In the genomic region with DNA sequence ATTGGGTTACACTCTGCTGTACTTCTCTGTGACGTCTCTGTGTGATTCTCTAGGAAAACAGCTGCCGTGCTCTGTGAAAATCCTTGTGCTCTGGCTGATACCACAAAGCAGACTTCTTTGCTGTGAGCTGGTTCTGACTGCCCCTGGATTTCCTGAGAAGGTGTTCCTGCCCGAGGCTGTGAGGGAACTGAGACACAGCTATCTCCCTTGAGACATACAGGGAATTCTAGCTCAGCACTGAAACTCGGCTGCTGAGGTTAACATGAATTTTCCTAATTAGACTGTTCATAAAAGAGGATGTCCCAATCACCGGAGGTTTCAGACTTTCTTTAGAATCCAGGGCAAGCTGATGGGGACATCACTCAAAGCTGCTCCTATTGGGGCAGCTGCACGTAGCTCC, we compare ENCODE assay signal across 15 mouse cellular contexts.
"Had no signal": no experiment of that assay in that cellular context is flagged by ENCODE, and none has a peak within 500 bp of the region (broad histone marks: within the 10 kb centered on the region; RNA-seq: fewer than 3 reads in every experiment).

No protein-coding gene starts in this region.

- H3K27me3 ChIP-seq: neural tube, embryonic 15.5 days; stomach, embryonic 15.5 days had no signal

- H3K27ac ChIP-seq: neural tube, embryonic 15.5 days; stomach, embryonic 15.5 days; stomach, postnatal 0 days had no signal

- H3K9me3 ChIP-seq: neural tube, embryonic 15.5 days; stomach, embryonic 15.5 days had no signal

- H3K9ac ChIP-seq: neural tube, embryonic 15.5 days; stomach, embryonic 15.5 days had no signal

- DNase-seq: retina, postnatal 1 day; right cerebral cortex, adult 18-20 months; right cerebral cortex, postnatal 14 days; right cerebral cortex, postnatal 25 days; right cerebral cortex, postnatal 4 days; spleen, adult 18-20 months; thymus, adult 18-20 months; thymus, adult 2 months; thymus, postnatal 14 days; thymus, postnatal 25 days; thymus, postnatal 36 days; thymus, postnatal 4 days had no signal

- H3K4me1 ChIP-seq: neural tube, embryonic 15.5 days; stomach, embryonic 15.5 days had no signal

- H3K4me3 ChIP-seq: neural tube, embryonic 15.5 days; stomach, embryonic 15.5 days had no signal

- H3K36me3 ChIP-seq: neural tube, embryonic 15.5 days; stomach, embryonic 15.5 days had no signal

- H3K4me2 ChIP-seq: neural tube, embryonic 15.5 days; stomach, embryonic 15.5 days had no signal
